Mouse (Mus musculus) heart, embryonic 15.5 days (tissue): Measurements from ENCODE around the gene Magee1. TPM values are rescaled to one million over a fixed set of nuclear protein-coding genes. Genes with fewer than 3 reads are reported as not detected.
"Not testable (repeated sequence)": the region's sequence is repeated elsewhere in the genome, so short reads cannot be mapped to it uniquely, and the experiment has no call there.

Experiments
- ATAC-seq: fragments of 200-750 bp; cut with Nextera tagmentation; replicated peaks from 2 replicates; pipeline ENCODE4 v1.8.0; 2017; ENCODE audit warnings: low read depth, moderate TSS enrichment; ENCODE audit not compliant: insufficient number of reproducible peaks, insufficient read depth, low FRiP score
- H3K27ac ChIP-seq: fragments of 300-500 bp; sonication (generic); 2 replicates; pipeline ENCODE4 v1.5.1; 2015; ENCODE audit warnings: mild to moderate bottlenecking, inconsistent platforms
- H3K27me3 ChIP-seq: fragments of 300-500 bp; sonication (generic); 2 replicates; pipeline ENCODE4 v1.6.1; 2015; ENCODE audit warnings: inconsistent platforms
- H3K36me3 ChIP-seq: fragments of 300-500 bp; sonication (generic); 2 replicates; pipeline ENCODE4 v1.6.1; 2015; ENCODE audit warnings: mild to moderate bottlenecking, inconsistent platforms
- H3K4me1 ChIP-seq: fragments of 300-500 bp; sonication (generic); replicated peaks from 2 replicates; pipeline ENCODE4 v1.6.1; 2015; ENCODE audit warnings: inconsistent platforms
- H3K4me2 ChIP-seq: fragments of 300-500 bp; sonication (generic); 2 replicates; pipeline ENCODE4 v1.6.1; 2015; ENCODE audit warnings: inconsistent platforms, mild to moderate bottlenecking, moderate library complexity
- H3K4me3 ChIP-seq: fragments of 300-500 bp; sonication (generic); 2 replicates; pipeline ENCODE4 v1.5.1; 2015; ENCODE audit warnings: mild to moderate bottlenecking, inconsistent platforms
- H3K9ac ChIP-seq: fragments of 300-500 bp; sonication (generic); 2 replicates; pipeline ENCODE4 v1.6.1; 2015; ENCODE audit warnings: mild to moderate bottlenecking, inconsistent platforms
- H3K9me3 ChIP-seq: fragments of 300-500 bp; sonication (generic); replicated peaks from 2 replicates; pipeline ENCODE4 v1.6.1; 2016; ENCODE audit warnings: inconsistent platforms
- WGBS: fragments of 180-500 bp; shearing (Covaris S2); methylation state at CpG from one replicate; pipeline ENCODE4 v1.1.7; 2015; ENCODE audit warnings: mixed read lengths; 5-methylcytosine and 5-hydroxymethylcytosine counted together
- polyA plus RNA-seq: library from polyadenylated mRNA; unstranded; fragments of >200 nt; fragmentation: Nextera tagmentation; extraction: Ambion mirVana; gene quantifications from 2 replicates; pipeline ENCODE4 v1.2.1, GENCODE M21; 2015

Magee1 gene
- 11.5 and 15.4 TPM in 2 replicates for polyA plus RNA-seq

DNA sequence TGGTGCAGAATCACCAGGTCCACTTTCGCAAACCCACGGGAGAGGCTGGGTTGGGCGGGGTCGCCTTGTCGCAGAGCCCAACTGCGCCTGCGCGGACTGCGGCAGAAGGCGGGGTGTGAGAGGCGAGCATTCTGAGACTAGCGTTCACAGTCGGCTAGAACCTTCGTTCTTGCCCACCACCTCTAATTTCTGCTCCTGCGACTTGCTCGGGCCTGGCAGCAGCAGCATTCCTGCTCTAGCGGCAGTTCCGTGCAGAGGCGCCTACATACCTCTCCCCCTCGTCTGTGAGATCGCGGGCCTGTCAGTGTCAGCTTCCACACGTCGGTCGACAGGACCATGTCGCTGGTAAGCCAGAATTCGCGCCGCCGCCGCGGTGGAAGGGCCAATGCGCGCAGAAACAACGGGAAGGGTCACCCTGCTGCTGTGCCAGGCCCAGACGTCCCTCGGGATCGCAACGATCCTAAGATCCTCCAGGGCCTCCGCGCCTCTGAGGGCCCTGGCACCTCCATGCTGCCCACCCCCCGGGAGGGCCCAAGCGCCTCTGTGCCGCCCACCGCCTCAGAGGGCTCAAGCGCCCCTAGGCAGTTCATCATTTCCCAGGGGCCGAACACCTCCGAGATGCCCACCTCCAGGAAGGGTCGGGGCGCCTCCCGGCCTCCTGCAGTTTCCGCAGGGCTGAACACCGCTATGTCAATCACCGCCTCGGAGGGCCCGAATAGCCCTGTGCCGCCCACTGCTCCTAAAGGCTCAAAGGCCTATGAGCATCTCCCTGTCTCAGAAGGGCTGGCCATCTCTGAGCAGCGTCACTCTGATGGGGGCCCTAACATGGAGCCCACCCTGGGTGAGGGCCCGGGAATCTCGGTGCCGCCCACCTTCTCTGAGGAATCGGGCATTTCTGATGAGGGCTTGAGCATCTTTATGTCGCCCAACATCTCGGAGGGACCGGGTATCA is at the start of gene Magee1:
TSS of gene Magee1 (plus strand) at position 104 of the 952 bp plus-strand sequence.
- Histone ChIP-seq H3K36me3 (no peaks in the 10 kb centered on the region), H3K9me3 (no peaks in the 10 kb centered on the region), H3K4me3 (peak within 1 kb of the TSS; percentile 56), H3K27ac (peak within 1 kb of the TSS; percentile 37; the same call in 1 of the 2 replicates), H3K4me2 (peak within 1 kb of the TSS; percentile 92), H3K9ac (peak within 1 kb of the TSS; percentile 57), H3K27me3 (peaks cover 24% of the 10 kb centered on the region), H3K4me1 (no peaks in the 10 kb centered on the region)
- peak; percentile 54; the same call in 1 of the 2 replicates for ATAC-seq
- WGBS: 9% methylated on average over 65 of the region's 65 CpGs

DNA sequence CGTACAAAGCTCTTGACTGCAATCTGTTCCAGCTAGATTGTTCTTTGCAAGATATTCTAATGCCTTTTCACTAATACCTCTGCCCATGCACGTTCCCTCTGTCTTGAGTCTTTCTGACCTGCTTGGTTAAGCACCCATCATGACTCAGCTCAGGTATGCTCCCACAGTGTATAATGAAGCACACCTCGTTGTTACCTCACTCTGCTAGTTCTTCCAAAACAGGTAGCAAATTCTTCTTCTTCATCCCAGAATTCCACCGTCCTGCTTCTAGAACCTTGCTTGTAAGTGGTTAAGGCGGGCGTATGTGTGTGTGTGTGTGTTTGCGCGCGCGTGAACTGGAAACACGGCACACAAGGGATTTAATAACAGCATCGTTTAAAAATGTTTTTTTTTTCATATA is 41.0 kb upstream of the Magee1 start:
- 11% methylated on average over 12 of the region's 12 CpGs for WGBS
- no peak for ATAC-seq

DNA sequence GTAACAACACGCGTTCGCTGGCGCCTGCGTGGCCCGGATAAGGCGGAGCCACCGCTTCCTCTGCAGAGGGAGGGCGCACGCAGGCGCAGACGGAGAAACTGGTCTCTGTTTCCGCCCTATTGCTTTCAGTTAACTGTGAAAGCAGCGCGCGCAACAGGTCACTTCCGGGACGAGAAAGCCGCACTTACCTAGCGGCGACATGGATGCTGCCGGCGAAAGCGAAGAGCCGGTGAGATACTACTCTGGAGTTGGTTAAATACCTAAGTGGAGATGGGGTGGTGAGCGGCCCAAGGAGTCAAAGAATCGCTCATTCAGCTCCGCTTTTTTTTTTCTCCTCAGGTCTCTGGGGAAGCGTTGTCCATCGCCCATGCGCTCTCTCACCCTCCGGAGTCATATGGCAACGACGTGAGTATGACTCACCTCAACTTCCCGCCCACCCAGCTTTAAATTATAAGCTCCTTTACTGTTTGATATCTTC is 40.5 kb upstream of the Magee1 start, which contains the start of gene Pbdc1:
TSS of gene Pbdc1 (plus strand) at position 142 of the 478 bp plus-strand sequence.
- Histone ChIP-seq H3K27ac (peak within 1 kb of the TSS; percentile 61), H3K4me3 (peak within 1 kb of the TSS; percentile 67), H3K9me3 (no peaks in the 10 kb centered on the region), H3K4me1 (peaks cover 5% of the 10 kb centered on the region), H3K4me2 (peak within 1 kb of the TSS; percentile 74), H3K9ac (peak within 1 kb of the TSS; percentile 54), H3K27me3 (no peaks in the 10 kb centered on the region), H3K36me3 (peaks cover 7% of the 10 kb centered on the region)
- ATAC-seq: peak; percentile 98
- whole genome bisulfite sequencing: 3% methylated on average over 35 of the region's 35 CpGs

More for the DNA sequence above, 41.0 kb upstream of the Magee1 start:
- Histone ChIP-seq H3K4me1 (peaks cover 5% of the 10 kb centered on the region), H3K27ac (no peak overlapping the region), H3K4me2 (peak overlapping the region; percentile 74), H3K36me3 (peaks cover 7% of the 10 kb centered on the region), H3K4me3 (peak overlapping the region; percentile 67), H3K9ac (peak overlapping the region; percentile 50; the same call in 1 of the 2 replicates), H3K9me3 (no peaks in the 10 kb centered on the region), H3K27me3 (no peaks in the 10 kb centered on the region)

DNA sequence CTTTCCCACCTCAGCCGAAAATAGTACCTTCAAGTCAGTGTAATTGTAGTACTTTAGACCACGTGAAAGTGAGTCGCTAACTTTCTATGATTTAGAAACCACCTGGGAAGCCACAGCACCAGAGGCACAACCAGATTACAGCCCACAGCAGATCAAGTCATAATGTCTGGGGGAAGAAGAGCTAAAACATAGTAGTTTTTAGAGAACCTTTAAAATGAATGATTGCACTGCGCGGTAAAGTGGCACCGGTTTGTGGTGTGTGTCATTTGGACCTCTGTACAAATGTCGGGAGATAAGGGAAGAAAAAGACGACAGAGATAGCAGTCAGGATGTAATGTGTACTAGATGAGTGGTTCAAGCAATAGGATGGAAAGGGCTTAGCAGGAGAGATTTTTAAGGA is 40.1 kb upstream of the Magee1 start:
- Histone ChIP-seq H3K27me3 (no peaks in the 10 kb centered on the region), H3K27ac (peak overlapping the region; percentile 61), H3K4me2 (peak overlapping the region; percentile 74), H3K4me1 (peaks cover 5% of the 10 kb centered on the region), H3K4me3 (peak overlapping the region; percentile 67), H3K9me3 (no peaks in the 10 kb centered on the region), H3K36me3 (peaks cover 7% of the 10 kb centered on the region), H3K9ac (peak overlapping the region; percentile 54)
- WGBS: 6% methylated on average over 8 of the region's 8 CpGs
- ATAC-seq: no peak

DNA sequence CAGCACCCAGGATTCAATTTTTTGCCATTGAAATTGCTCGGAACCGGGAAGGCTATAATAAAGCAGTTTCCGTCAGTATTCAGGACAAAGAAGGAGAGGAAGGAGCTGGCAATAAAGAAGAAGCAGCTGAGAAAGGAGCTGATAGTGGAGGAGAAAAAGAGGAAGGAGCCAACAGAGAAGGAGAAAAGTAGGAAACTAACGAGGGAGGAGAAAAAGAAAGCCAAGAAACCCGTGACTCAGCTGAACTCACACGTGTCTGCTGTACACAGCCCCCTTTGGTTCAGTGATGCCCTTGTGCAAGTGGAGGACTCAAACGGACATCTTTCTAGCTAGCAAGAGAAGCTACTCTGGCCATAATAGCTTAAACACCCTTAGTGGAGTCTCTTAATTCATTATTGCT is 37.2 kb upstream of the Magee1 start:
- WGBS: 86% methylated on average over 7 of the region's 7 CpGs
- not testable (repeated sequence) for H3K9me3 ChIP-seq, H3K4me1 ChIP-seq, ATAC-seq, H3K4me3 ChIP-seq, H3K9ac ChIP-seq, H3K4me2 ChIP-seq, H3K36me3 ChIP-seq, H3K27me3 ChIP-seq, H3K27ac ChIP-seq

DNA sequence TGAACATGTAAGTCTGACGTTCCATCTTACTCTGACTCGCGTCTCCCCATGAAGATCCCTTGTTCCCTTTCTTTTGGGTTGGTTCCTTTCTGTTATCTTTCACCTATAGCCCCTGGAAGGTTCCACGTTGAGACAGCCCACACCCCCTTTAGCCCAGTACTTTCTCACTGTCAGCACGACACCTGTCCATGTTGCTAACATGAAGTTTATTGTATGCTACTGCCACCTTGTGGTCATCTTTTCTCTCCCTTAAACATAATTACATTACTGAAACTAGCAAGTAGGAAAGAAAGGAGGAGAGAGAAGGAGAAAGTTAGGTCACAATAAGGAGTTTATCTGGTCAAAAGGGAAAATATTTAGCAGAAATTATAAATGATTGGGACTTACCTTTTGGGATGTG is 16.0 kb upstream of the Magee1 start:
- H3K9me3 ChIP-seq: no peaks in the 10 kb centered on the region
- no peak overlapping the region for H3K4me3 ChIP-seq
- H3K27ac ChIP-seq: no peak overlapping the region
- no peak overlapping the region for H3K9ac ChIP-seq
- ATAC-seq: no peak
- WGBS: 46% methylated on average over 5 of the region's 5 CpGs
- H3K4me1 ChIP-seq: no peaks in the 10 kb centered on the region
- no peak overlapping the region for H3K4me2 ChIP-seq
- no peaks in the 10 kb centered on the region for H3K36me3 ChIP-seq
- H3K27me3 ChIP-seq: no peaks in the 10 kb centered on the region

DNA sequence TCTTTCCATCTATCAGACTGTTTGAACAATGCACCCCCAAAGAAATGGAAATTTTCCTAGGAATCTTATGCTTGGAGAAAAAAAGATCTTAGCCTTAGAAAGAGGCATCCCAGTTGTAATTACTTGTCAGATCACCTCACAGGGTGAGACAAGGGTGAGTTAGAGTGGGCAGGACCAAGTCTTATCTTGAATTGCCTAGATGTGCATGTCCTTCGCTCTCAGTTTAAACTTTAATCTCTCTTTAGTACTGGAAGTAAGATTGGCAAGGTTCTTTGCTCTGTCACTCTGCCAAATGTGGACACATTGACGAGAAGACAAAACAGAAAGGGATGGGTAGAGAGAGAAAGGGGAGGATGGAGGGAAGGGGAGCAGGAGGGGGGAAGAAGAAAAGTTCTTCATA is 5.2 kb upstream of the Magee1 start:
- no peak overlapping the region for H3K4me3 ChIP-seq
- H3K27me3 ChIP-seq: peaks cover under 1% of the 10 kb centered on the region
- 23% methylated on average over 2 of the region's 2 CpGs for WGBS
- H3K9me3 ChIP-seq: no peaks in the 10 kb centered on the region
- no peak overlapping the region for H3K4me2 ChIP-seq
- no peaks in the 10 kb centered on the region for H3K4me1 ChIP-seq
- no peak for ATAC-seq
- no peak overlapping the region for H3K27ac ChIP-seq
- H3K36me3 ChIP-seq: no peaks in the 10 kb centered on the region
- H3K9ac ChIP-seq: no peak overlapping the region

DNA sequence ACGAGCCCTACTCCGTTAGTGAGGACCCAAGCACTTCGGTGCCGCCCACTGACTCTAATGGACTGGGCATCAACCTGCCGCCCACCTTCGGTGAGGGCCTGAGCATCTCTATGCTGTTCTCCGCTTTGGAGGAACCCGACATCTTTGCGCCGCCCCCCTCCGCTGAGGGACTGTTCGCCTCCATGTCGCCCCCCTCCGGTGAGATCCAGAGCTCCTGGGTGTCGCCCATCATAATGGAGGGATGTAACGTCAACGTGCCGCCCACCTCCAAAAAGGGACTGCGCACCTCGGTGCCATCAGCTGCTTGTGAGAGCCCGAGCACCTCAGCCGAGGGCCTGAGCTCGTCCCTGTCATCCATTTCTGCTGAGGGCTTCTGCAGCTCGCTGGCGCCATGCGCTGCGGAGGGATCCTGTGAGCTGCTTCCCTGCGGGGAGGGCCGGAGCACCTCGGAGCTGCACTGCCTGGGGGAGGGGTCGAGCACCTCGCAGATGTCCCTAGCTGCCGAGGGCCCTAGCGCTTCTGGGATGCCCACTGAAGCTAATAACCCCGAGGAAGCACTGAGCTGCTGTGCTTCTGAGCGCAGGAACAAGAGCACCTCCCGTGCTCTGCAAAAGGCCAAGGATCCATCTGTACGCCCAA is 1.2 kb downstream of the Magee1 start:
- Histone ChIP-seq H3K4me1 (no peaks in the 10 kb centered on the region), H3K27me3 (peaks cover 24% of the 10 kb centered on the region), H3K27ac (no peak overlapping the region), H3K9ac (peak overlapping the region; percentile 57), H3K4me3 (peak overlapping the region; percentile 56), H3K9me3 (no peaks in the 10 kb centered on the region), H3K4me2 (peak overlapping the region; percentile 92), H3K36me3 (no peaks in the 10 kb centered on the region)
- ATAC-seq: peak; percentile 72
- 16% methylated on average over 38 of the region's 38 CpGs for WGBS

DNA sequence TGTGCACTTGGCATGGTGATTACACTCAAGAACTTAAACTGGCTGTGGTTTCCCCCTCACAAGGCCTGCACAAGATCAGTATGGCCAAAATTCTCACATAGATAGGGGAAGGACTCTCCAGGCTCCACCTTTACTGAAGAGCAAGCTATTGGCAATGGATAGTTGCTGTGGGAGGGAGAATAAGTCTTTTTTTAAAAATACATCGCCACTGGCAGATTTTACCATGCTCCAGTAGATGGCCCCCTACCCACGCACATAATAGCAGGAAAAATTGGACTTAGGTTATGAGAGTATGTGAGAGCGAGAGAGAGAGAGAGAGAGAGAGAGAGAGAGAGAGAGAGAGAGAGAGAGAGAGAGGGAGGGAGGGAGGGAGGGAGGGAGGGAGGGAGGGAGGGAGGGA is 4.7 kb downstream of the Magee1 start:
- Histone ChIP-seq H3K9me3 (no peaks in the 10 kb centered on the region), H3K4me3 (no peak overlapping the region), H3K4me2 (no peak overlapping the region), H3K27ac (no peak overlapping the region), H3K4me1 (no peaks in the 10 kb centered on the region), H3K36me3 (no peaks in the 10 kb centered on the region), H3K9ac (no peak overlapping the region), H3K27me3 (peaks cover 24% of the 10 kb centered on the region)
- no peak for ATAC-seq
- WGBS: 16% methylated on average over 2 of the region's 3 CpGs

DNA sequence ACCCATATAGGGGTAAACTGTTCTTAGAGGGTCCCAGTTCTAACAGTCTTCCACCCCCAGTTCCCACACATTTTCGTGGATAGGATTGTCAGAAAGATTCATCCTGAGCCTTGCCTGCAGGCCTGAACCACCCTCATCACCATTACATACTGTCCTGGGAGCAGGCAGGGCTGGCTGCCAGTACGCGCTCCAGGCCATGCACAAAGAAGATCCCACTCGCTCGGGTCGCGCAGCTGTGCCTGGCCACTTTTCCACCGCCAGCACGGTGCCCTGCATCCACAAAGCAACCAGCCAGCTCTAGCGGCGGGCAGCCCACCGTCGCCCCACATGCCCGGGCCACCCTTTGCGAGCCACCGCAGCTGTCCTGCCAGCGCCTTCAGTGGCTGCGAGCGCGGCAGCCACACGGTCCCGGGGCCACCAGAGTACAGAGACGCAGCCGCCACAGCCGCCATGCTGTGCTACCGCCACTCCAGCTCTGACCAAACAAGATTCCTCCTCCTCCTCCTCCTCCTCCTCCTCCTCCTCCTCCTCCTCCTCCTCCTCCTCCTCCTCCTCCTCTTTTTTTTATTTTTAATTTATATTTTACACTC is 31.8 kb downstream of the Magee1 start:
- Histone ChIP-seq H3K36me3 (no peaks in the 10 kb centered on the region), H3K27ac (no peak overlapping the region), H3K9ac (no peak overlapping the region), H3K4me2 (peak overlapping the region; percentile 57), H3K9me3 (no peaks in the 10 kb centered on the region), H3K4me3 (peak overlapping the region; percentile 36), H3K4me1 (no peaks in the 10 kb centered on the region), H3K27me3 (no peaks in the 10 kb centered on the region)
- no peak for ATAC-seq
- WGBS: 41% methylated on average over 12 of the region's 26 CpGs

DNA sequence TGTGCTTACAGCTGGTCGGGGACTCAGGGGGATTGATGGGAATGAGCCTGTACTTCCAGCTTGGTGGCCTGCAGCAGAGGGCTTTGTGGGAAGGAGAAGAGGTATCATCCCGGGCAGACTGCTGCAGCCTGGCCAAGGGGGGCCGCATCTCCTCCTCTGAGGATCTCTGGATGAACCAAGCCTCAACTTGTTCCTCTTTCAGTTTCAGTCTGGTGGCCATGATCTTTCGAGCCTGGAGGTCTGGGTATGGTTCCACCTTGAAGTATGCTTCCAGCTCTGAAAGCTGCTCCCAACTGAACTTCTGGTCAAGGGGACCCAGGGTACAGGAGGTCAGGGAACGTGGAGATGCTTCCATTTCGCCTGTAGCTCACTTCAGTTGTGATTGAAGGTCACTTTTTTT is 44.8 kb downstream of the Magee1 start:
- H3K9ac ChIP-seq, H3K4me1 ChIP-seq, ATAC-seq, H3K27ac ChIP-seq, H3K4me2 ChIP-seq, H3K36me3 ChIP-seq, H3K4me3 ChIP-seq, H3K9me3 ChIP-seq: not testable (repeated sequence)
- 45% methylated on average over 6 of the region's 6 CpGs for WGBS
- H3K27me3 ChIP-seq: peaks cover 15% of the 10 kb centered on the region
